Comparison of ENCODE assay signal across 18 mouse cellular contexts in genomic region chr4:57148182-57148581, GRCm38 (mm10).
"Had no signal": no experiment of that assay in that cellular context is flagged by ENCODE, and none has a peak within 500 bp of the region (broad histone marks: within the 10 kb centered on the region; RNA-seq: fewer than 3 reads in every experiment).

No protein-coding gene starts in this region.

- H3K36me3 ChIP-seq: midbrain, embryonic 10.5 days; midbrain, embryonic 12.5 days; neural tube, embryonic 13.5 days; neural tube, embryonic 15.5 days; stomach, embryonic 15.5 days had no signal

- ATAC-seq: midbrain, embryonic 16.5 days had no signal

- H3K4me3 ChIP-seq: midbrain, embryonic 10.5 days; midbrain, embryonic 12.5 days; myocyte; neural tube, embryonic 13.5 days; neural tube, embryonic 15.5 days; stomach, embryonic 15.5 days had no signal

- H3K9me3 ChIP-seq: midbrain, embryonic 10.5 days; midbrain, embryonic 12.5 days; neural tube, embryonic 13.5 days; neural tube, embryonic 15.5 days; stomach, embryonic 15.5 days had no signal

- DNase-seq: lung, adult 18-20 months; lung, embryonic 14.5 days; lung, postnatal 4 days; midbrain, embryonic 14.5 days; right cerebral cortex, adult 18-20 months; right cerebral cortex, postnatal 25 days; right cerebral cortex, postnatal 4 days; thymus, adult 2 months; thymus, postnatal 25 days; thymus, postnatal 4 days had no signal

- H3K4me2 ChIP-seq: lung, embryonic 14.5 days; midbrain, embryonic 12.5 days; neural tube, embryonic 13.5 days; neural tube, embryonic 15.5 days; stomach, embryonic 15.5 days had no signal

- H3K27ac ChIP-seq: midbrain, embryonic 10.5 days; midbrain, embryonic 12.5 days; neural tube, embryonic 13.5 days; neural tube, embryonic 15.5 days; stomach, embryonic 15.5 days; stomach, postnatal 0 days had no signal

- H3K9ac ChIP-seq: lung, embryonic 14.5 days; midbrain, embryonic 12.5 days; neural tube, embryonic 13.5 days; neural tube, embryonic 15.5 days; stomach, embryonic 15.5 days had no signal
